In genomic region chr11:111096612-111097011, GRCm38 (mm10) we compare ENCODE assay signal across 13 mouse cellular contexts. TPM values are rescaled to one million over a fixed set of nuclear protein-coding genes. Genes with fewer than 3 reads are reported as not detected.
DNase-seq lines count a peak whose midpoint lies in the region; ATAC-seq and TF ChIP-seq lines count a peak whose summit lies in the region.
"Had no signal": no experiment of that assay in that cellular context is flagged by ENCODE, and none has a peak within 500 bp of the region (broad histone marks: within the 10 kb centered on the region; RNA-seq: fewer than 3 reads in every experiment).

No protein-coding gene starts in this region.

- H3K27me3 ChIP-seq in forebrain, postnatal 0 days (ENCODE audit: insufficient read depth, low read length) = no peaks in the 10 kb centered on the region
- H3K27me3 ChIP-seq in forebrain, embryonic 14.5 days (replicated peaks; ENCODE audit: control insufficient read depth, insufficient read depth, low read length) = no peaks in the 10 kb centered on the region
- H3K27me3 ChIP-seq: hindbrain, embryonic 12.5 days had no signal

- no peak overlapping the region for H3K4me3 ChIP-seq in forebrain, postnatal 0 days (ENCODE audit: low read depth, low read length)
- H3K4me3 ChIP-seq in forebrain, embryonic 14.5 days (ENCODE audit: low read depth, low read length) = no peak overlapping the region
- H3K4me3 ChIP-seq: heart, adult 2 months; hindbrain, embryonic 12.5 days had no signal

- H3K9me3 ChIP-seq in forebrain, postnatal 0 days (ENCODE audit: low read length) = no peaks in the 10 kb centered on the region
- H3K9me3 ChIP-seq in forebrain, embryonic 14.5 days (replicated peaks; ENCODE audit: control insufficient read depth, low read length) = no peaks in the 10 kb centered on the region
- H3K9me3 ChIP-seq: hindbrain, embryonic 12.5 days had no signal

- no peaks in the 10 kb centered on the region for H3K4me1 ChIP-seq in forebrain, postnatal 0 days (ENCODE audit: insufficient read depth)
- H3K4me1 ChIP-seq in forebrain, embryonic 14.5 days (ENCODE audit: control insufficient read depth, insufficient read depth, low read length) = no peaks in the 10 kb centered on the region
- H3K4me1 ChIP-seq: hindbrain, embryonic 12.5 days had no signal

- H3K27ac ChIP-seq in forebrain, postnatal 0 days (ENCODE audit: low read depth, low read length) = no peak overlapping the region
- no peak overlapping the region for H3K27ac ChIP-seq in forebrain, embryonic 14.5 days (ENCODE audit: low read depth, low read length)
- H3K27ac ChIP-seq: heart, adult 2 months; hindbrain, embryonic 12.5 days had no signal

- DNase-seq in forebrain, postnatal 0 days = peak; percentile 8
- no peak for DNase-seq in forebrain, embryonic 14.5 days (ENCODE audit: low spot score)
- peak; percentile 81 for DNase-seq in layer of hippocampus, adult 9-11 months
- no peak for DNase-seq in layer of hippocampus, postnatal 14 days (ENCODE audit: low spot score in 2 of 2)
- no peak for DNase-seq in cerebellum, postnatal 10 days
- no peak for DNase-seq in retina, postnatal 1 day
- DNase-seq: cerebellum, postnatal 25 days; kidney, adult 11 months had no signal

- no peak for TF ChIP-seq CTCF in forebrain, postnatal 0 days (IDR thresholded peaks at IDR 0.05; ENCODE audit: low read depth)

- H3K4me2 ChIP-seq in forebrain, postnatal 0 days (ENCODE audit: low read depth) = no peak overlapping the region
- H3K4me2 ChIP-seq in forebrain, embryonic 14.5 days (ENCODE audit: low read length) = no peak overlapping the region
- H3K4me2 ChIP-seq: hindbrain, embryonic 12.5 days had no signal

- 79% methylated on average over 5 of the region's 5 CpGs for WGBS in forebrain, postnatal 0 days
- 87% methylated on average over 5 of the region's 5 CpGs for WGBS in forebrain, embryonic 14.5 days

- no peak for ATAC-seq in forebrain, postnatal 0 days
- no peak for ATAC-seq in forebrain, embryonic 14.5 days
- ATAC-seq in hematopoietic stem cell, adult 5-6 weeks (replicated peaks in 1 of 2; ENCODE audit: insufficient read depth in 1 of 2, low FRiP score in 2 of 2, low TSS enrichment in 1 of 2, low read depth in 1 of 2, poor library complexity in 2 of 2, severe bottlenecking in 2 of 2) = peak; percentile 34 to 82; a peak in 2 of 4 replicates
- ATAC-seq in monocyte, adult 5-6 weeks (replicated peaks; ENCODE audit: insufficient number of reproducible peaks, low FRiP score, low TSS enrichment, poor library complexity, severe bottlenecking) = peak; percentile 90

- H3K9ac ChIP-seq in forebrain, postnatal 0 days = no peak overlapping the region
- H3K9ac ChIP-seq in forebrain, embryonic 14.5 days (ENCODE audit: low read length) = no peak overlapping the region
- H3K9ac ChIP-seq: hindbrain, embryonic 12.5 days had no signal

- H3K36me3 ChIP-seq in forebrain, postnatal 0 days (ENCODE audit: insufficient read depth) = no peaks in the 10 kb centered on the region
- H3K36me3 ChIP-seq in forebrain, embryonic 14.5 days (ENCODE audit: control insufficient read depth, insufficient read depth, low read length) = no peaks in the 10 kb centered on the region
- H3K36me3 ChIP-seq: hindbrain, embryonic 12.5 days had no signal

RNA-seq across cellular contexts. Expression of gene Kcnj2, which starts 30.6 kb away (rescaled TPM):
- total RNA-seq in forebrain, postnatal 0 days (2014; rRNA removed) = 10.1 and 11.7 TPM in 2 replicates
- 0.53 and 0.97 TPM in 2 replicates for polyA plus RNA-seq in forebrain, postnatal 0 days (2015; fragmentation: Nextera tagmentation; extraction: Ambion mirVana)
- polyA plus RNA-seq in forebrain, embryonic 14.5 days (2014; fragmentation: Nextera tagmentation; extraction: Ambion mirVana) = 0.23 and 0.31 TPM in 2 replicates
- 1 to 10 TPM; 5.1 to 6.0 TPM for total RNA-seq in layer of hippocampus, postnatal 14 days (2021)
- 1.6 and 1.9 TPM in 2 replicates for total RNA-seq in hematopoietic stem cell, adult 5-6 weeks (2017)
- total RNA-seq in monocyte, adult 5-6 weeks (2017) = 19.4 to 25.6 TPM (median 21.6 TPM) in 3 replicates
- total RNA-seq: MEL had no signal

Comparison
In these comparisons a context has a peak if more than half of its experiments do, and no peak if none do; other contexts are left out.
1. DNase-seq: peak in forebrain, postnatal 0 days (single experiment) and layer of hippocampus, adult 9-11 months (single experiment); none in forebrain, embryonic 14.5 days (single experiment), layer of hippocampus, postnatal 14 days (0 of 2), cerebellum, postnatal 10 days (0 of 2) and retina, postnatal 1 day (single experiment).
2. ATAC-seq: peak in hematopoietic stem cell, adult 5-6 weeks (2 of 2) and monocyte, adult 5-6 weeks (single experiment); none in forebrain, postnatal 0 days (single experiment) and forebrain, embryonic 14.5 days (single experiment).